Mouse (Mus musculus) hindlimb bud, embryonic 11.5 days (tissue): ENCODE results near the gene Vcam1.

Experiments used
- DNase-seq: peaks from one replicate; pipeline ENCODE4 v3.0.0-alpha.2; 2012; ENCODE audit warnings: low read depth, low spot score; ENCODE audit errors: extremely low spot score

Gene Vcam1

DNA sequence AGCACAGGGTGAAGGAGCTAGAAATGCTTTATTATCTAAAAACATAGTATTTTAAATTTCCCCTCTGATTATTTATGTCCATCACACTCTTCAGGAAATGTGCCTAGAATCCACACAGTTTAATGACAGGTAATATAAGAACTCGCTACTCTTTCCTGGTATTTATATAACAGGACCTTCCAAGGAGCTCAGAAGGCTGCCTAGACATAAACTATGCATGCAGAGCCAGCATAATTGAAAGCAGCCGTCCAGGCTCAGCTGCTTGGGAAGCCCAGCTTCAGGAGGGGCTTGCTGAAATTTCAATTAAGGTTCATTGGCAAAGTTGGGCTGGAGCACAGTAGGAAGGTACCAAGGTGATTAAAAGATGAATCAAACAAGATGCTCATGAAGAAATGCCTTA, 2.2 kb downstream of the Vcam1 start:
- peak; percentile 86 for DNase-seq

DNA sequence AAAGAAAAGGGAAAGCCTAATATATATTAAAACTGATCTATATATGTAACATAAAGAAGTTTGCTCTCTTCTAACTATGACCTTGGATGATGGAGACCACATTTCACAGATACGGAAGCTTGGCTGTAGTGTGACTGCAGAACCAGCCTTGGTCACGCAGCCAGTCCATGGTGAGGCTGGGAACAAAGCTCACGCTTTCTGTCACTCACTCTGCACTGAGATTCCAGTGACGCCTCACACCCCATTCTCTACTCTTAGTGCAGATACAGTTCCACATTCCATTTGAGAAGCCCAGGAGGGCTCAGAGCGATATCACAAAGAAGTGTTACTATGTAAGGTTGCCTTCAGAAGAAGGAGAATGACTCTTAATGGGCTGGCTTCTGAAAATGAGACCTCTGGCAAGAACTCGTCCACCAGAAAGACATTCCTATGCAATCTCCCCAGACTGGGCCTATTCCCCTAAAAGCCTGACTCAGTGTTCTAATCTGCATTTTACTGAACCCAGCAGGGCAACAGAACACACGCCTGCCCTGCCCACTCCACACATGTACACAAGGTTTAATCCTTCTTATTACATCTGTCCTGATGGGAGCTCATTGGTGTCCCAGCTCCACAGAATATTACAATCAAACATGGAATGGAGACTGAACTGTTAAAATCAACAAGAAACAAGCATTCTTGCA, 2.8 kb downstream of the Vcam1 start:
- DNase-seq, result peak; percentile 42

DNA sequence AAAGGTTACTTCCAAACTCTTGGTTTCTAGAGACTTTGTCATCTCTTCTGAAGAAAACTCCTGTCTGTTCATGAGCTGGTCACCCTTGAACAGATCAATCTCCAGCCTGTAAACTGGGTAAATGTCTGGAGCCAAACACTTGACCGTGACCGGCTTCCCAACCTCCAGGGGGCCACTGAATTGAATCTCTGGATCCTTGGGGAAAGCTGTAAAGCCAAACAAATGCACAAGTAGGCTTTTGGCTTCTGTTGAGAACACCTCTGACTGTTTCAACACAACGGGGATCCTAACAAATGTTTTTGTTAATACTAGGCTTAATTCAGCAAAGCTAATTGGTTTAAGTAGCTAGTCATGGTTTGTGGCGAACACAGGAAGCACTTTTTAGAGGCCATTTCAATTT, 3.4 kb downstream of the Vcam1 start:
- peak; percentile 26 for DNase-seq

DNA sequence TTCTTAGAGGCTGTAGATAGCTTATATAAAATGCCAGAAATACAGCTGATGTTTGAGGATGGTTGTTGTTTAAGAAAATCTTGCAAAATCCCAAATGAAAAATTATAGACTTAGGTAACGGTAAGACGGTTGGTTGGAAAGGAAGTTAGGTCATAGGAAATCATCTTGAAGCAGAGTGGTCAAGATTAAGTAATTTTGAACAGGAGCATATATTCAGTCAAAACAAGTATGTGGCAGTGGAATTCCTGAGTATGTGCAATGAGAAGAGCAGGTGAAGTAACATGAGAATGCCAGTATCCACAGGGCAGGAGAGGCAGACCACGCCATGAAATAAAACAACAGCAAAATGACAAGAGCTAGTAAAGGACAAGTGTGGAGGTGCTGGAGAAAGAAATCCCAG, 5.7 kb downstream of the Vcam1 start:
- no peak for DNase-seq

DNA sequence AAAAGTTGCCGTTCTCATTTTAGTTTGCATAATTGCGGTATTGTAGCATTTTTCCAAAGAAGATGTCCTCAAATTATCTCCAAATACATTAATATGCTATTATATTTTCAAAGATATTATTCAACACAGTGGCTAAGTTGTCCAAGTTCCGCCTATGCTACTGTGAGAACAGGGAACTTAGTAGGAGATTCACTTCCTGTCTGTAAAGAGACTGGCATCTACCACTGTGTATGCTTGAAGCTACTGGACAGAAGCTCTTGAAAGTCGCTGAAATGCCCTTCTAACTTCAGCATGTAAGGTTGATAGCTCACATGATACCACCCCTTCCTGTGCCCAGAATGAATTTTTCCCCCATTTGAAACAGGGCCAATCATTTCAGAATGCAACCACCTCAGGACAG, 6.8 kb downstream of the Vcam1 start:
- no peak for DNase-seq

DNA sequence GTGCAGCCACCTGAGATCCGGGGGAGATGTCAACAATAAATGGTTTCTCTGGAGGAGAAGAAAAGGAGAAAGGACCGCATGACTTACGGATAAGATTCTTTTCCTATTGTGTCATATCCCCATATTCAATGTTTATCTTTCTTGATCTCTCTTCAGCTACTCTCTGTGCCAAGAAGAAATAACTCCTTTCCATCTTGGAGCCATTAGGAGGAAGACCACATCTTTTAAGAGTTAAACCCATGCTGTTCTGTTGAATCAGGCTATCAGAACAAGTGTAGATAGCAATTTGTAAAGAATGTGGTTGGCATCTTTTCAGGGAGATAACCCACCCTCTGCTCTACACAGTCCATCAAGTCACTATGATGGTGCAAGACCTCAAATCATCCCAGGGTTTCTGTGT, 8.5 kb downstream of the Vcam1 start:
- no peak for DNase-seq

DNA sequence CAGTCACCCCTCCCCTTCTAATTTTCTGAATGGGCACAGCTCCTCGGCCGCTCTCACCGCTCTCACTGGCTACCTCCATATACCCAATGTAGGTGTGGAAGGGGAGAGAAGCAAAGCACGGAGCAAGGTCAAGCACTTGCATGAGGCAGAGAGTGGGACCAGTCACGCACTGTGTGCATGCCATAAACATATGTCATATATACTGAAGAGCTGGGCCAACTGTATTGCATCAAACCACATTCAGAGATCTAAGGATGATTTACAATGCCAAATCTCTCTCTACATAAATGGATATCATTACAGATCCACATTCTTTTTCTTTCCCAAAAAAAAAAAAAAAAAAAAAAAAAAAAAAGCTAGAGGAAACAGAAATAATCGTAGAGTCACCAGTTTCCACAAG, 9.1 kb downstream of the Vcam1 start:
- no peak for DNase-seq

DNA sequence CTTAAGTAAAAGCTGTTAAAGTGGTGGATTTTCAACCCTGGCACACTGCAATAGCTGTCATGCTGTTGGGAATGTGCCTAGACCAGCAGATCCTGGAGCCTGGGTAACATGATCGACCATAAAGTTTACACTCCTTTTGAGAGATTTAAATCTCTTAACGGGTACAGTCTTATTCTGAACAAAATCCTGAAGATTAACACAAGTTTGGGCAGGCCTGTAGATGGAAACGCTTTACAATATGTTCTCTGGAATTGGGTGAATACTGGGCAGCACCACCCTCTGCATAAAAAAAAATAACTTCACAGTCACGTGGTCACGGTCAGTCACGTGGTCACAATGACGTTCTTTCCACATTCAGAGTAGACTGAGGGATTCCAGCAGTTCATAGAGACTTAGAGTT, 10.3 kb downstream of the Vcam1 start:
- DNase-seq, result no peak

DNA sequence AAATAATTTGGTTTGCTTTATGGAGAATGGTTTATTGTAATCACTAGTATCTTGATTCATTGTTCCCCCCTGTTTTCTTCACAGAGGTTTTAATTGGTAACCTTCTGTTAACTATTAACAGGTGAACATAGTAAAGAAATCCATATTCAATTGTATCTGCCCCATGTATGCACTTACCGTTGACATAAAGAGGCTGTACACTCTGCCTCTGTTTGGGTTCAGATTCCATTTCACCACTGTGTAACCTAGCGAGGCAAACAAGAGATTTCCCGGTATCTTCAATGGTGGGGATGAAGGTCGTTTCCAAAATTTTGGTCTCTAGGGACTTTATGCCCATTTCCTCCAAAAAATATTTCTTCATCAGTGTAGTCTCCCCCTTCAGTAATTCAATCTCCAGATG, 12.4 kb downstream of the Vcam1 start:
- DNase-seq, result no peak

DNA sequence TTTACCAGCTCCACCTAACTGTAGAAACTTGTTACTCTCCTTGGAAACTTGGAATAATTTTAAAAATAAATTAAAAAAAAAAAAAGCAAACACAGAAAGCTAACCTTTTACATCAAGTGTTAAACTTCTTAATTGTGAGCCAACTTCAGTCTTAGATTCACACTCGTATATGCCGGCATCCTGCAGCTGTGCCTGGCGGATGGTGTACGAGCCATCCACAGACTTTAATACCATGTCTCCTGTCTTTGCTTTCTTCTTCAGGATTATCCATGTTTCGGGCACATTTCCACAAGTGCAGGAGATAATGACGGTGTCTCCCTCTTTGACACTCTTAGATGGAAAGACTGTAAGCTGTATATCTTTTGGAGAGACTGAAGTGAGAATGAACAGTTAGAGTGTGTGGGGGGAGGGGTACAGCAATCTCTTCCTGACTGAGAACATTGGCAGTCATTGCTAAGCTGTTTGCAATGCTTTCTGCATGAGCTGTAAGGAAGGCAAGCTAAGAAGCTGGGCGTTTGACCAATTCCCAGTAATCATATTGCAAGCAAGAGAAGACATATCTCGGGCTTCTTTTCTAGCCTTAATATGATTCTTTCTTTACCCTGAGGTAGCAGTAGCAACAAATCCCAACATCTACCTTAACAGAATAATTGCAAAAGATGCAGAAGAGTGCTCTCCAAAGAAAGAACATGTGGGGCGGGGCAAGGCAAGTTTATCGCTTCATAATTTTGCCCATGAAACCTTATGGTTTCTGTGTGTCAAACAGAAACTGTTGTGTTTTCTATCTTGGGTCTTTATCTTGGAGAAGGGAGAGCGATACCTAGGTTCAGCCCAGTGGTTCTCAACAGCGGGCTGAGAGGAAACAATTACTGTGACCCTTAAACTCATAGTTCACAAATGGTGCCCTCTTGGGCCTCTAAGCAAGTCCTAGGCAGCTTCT, 15.0 kb downstream of the Vcam1 start:
- DNase-seq, result peak; percentile 41

DNA sequence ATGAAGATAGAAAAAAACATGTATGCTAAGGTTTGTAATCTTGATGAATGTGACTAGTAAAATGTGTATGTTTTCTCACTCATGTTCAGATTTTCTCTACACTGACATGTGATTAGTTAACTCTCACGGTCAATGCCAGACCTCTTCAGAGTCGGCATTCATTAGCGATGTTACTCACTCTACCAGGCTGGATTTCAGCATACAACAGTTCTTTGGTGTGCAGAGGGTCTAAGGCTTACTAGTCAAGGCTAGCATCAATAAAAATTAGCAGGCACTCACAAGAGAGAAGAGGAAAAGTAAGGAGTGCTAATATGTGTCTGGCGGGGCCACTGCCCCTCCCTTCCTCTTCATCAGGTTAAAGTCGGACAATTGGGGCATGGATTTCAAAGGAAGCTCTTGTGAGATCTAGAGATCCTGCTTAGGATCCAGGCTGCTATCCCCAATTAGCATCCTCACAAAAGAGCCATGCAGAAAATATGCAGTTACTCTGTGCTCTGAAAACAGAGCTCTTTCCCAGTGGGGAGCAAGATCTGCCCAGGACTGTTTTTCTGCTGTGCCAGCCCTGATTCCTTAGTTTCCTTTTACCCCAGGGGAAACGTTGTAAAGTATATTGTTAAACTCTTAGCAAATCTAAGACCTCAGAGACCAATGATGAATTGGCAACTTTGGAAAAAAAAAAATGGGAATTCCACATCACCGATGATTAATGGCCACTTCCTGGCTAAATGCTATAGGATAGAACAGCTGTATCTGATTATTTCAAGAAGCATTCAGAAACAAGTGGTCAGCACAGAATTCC, 15.8 kb downstream of the Vcam1 start:
- DNase-seq, result peak; percentile 84

DNA sequence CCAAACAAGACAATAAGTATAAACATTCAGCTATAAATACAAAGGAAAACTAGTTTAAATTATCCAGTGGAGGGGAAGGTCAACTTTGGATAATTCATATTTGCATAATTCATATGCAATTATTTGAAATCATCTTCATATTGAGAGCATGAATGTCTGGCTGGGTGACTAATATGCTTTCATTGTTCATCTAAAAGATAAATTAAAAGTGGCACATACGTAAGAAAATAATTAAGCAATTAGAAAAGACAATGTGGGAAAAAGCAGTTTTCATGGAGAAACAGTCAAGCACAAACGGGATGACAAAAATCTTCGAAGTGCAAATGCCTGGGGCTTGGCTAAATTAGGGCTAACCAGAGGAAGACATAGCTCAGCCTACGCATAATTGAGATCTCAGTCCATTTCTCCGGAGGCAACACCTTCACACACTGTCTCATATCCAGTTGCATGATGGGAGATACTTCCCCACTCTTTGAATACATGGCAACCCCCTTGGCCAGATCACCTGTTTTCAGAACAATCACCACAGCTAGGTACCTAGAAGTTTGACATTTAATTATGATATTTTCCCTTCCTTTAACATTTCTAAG, 16.6 kb downstream of the Vcam1 start:
- no peak for DNase-seq

DNA sequence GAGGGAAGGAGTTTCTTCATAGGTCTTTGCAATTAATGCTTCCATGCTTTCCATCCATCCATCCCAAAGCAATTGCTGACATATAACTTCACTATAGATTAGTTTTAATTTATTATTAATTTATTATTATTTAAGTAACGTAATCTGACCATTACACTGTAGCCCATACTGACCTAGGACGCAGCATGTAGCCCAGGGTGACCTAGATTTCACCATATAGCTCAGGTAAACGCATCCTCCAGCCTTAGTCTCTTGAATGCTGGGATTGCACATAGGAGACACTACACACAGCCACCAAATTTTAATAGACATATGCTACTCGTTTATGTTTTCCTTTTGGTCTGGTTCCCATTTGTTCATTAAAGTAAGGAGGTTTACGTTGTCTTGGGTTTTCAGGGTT, 23.8 kb downstream of the Vcam1 start:
- no peak for DNase-seq

DNA sequence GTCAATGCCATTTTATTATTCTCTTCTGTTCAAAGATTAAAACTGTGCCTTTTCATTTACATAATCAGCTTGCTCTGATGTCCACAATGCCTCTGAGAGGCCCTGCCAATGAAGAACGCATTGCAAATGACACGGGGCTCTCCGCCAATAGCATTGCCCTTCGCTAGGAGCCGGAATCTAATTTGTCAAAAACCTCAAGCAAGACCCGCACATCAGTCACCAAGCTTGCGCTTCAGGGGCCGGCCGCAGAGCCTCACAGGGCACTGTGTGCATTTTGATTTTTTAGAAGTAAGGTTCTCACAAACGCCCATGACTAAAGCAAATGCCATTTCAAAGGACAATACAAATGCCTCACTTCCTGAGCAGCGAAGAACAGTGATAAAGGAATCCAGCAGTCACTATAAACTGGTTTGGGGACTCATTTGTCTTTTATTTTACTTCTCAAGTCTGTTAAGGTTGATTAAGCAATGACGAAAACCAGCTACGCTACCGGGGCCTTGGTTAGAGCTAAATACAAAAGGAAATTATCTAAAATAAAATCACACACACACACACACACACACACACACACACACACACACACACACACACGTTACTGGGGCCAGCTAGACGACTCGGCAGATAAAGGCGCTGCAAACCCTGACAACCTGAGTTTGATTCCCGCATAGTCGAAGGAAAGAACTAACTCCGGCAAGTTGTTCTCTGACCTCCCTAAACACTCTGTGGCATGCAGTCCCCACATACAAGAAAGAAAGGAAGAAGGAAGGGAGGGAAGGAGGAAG, 24.4 kb downstream of the Vcam1 start:
- DNase-seq, result no peak

DNA sequence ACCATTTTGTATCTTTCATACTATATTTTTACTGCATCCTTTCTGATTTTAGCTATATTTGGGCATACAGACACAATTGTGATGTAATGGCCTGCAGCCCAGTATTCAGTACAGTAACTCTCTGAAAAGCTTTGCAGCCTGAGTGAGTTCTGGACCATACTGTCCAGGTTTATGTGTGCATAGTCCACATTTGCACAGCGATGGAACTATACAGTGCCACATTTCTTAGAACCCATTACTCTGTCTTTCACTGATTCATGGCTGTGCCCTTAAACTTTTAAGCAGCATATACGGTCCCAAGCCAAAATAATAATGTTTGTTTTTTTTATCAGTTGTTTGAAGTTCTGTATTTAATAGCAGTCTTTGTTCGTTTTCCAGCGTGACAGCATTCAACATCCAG, 25.2 kb downstream of the Vcam1 start:
- no peak for DNase-seq

DNA sequence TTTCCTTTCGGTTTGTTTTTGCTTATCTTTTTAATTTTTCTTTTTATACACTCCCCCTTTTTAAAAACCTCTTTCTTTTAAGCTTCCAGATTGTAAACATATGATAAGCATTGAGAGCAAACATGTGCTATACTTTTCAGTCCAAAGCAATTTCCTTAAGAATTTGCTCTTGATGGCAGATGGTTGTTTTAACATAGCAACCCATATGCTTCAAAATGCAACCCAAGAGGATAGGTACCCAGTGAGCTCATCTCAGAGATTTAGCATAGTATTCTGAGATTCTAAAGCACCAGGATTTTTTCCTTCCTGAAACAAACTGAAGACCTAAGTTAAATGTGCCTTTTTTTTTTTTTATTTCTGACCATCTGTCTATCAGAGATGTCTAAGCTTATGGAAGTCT, 28.6 kb downstream of the Vcam1 start:
- DNase-seq, result no peak

DNA sequence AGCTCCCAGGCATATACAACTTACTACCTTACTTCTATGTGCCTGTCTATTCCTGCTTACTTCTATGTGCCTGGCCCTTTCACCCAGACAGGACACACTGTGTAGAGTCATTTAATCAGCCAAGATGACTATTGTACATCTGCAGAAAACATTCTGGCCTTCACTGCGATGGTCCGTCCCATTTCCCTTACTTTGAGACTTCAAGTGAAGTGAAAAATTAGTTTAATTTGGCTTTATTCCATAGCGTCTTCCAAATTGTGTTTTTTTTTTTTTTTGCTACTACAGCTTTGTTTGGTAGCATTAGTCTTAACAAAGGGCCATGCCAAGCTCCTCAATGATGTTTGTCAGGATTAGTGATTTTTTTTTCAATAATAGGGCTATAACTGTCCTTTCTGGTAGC, 33.6 kb downstream of the Vcam1 start:
- DNase-seq, result no peak

DNA sequence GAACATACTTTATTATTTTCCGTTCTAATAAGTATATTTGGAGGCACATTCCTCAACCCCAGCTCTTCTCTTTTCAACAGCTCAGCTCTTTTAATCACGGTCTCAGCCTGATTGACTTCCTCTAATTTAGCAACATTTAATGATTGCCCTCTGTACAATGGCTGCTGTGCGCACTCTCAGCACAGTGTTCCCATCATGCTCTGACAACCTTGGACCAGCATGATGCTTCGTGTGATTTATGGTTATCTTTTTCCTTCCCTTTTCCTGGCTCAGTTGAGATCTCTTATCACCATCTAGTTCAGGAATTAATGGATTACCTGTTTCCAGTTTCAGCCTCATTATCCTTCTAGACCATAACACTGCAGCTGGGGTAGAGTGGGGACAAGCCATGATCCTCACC, 34.2 kb downstream of the Vcam1 start:
- DNase-seq, result no peak

DNA sequence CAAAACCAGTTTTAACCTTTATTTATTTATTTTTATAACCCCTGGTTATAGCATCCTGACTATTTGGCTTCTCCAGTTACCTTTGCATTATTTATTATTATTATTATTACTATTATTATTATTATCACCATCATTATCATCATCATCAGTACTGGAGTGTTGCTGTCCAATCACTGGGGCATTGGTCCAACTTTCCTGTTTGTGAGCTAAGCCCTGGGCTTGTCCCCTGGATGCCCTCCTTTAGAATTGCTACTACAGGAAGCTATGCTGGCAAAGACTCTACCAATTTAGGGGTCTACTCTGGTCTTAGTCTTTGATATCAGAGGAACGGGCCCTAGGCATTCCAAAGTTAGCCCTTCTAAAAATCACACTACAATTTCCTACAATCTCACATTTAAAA, 34.6 kb downstream of the Vcam1 start:
- no peak for DNase-seq

DNA sequence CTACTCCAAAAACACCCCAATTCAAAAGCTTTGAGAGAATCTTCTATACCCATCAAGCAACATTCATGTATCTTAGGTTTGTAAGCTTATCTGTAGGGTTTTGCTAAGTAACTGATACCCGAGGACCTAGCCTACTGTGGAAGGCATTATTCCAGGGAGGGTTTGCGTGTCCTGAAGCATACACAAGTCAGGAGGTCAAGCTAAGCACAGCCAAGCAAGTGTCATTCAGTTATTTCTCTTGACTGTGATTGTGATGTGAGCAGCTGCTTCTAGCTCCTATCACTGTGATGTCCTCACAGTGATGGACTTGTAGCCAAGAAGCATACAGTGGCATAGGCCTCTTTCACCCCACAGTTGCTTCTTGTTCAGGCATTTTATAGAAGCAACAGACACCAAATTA, 35.2 kb downstream of the Vcam1 start:
- no peak for DNase-seq

DNA sequence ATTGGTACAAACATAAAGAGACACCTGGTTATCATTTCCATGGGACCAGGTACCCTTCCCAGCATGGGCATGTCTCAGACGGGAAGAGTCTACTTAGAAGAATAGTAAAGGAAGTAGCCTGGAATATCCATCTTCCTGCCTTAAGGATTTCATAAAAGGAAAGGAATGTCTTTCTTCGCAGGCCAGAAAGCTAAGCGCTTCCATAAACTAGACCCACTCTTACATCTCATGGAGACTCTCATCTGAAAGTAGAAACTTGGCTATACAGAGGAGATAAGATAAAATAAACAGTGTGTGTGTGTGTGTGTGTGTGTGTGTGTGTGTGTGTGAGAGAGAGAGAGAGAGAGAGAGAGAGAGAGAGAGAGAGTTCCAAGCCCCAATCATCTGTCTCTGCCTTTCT, 36.9 kb downstream of the Vcam1 start:
- no peak for DNase-seq
